9 mouse cellular contexts compared by ENCODE assay signal in the genomic region with DNA sequence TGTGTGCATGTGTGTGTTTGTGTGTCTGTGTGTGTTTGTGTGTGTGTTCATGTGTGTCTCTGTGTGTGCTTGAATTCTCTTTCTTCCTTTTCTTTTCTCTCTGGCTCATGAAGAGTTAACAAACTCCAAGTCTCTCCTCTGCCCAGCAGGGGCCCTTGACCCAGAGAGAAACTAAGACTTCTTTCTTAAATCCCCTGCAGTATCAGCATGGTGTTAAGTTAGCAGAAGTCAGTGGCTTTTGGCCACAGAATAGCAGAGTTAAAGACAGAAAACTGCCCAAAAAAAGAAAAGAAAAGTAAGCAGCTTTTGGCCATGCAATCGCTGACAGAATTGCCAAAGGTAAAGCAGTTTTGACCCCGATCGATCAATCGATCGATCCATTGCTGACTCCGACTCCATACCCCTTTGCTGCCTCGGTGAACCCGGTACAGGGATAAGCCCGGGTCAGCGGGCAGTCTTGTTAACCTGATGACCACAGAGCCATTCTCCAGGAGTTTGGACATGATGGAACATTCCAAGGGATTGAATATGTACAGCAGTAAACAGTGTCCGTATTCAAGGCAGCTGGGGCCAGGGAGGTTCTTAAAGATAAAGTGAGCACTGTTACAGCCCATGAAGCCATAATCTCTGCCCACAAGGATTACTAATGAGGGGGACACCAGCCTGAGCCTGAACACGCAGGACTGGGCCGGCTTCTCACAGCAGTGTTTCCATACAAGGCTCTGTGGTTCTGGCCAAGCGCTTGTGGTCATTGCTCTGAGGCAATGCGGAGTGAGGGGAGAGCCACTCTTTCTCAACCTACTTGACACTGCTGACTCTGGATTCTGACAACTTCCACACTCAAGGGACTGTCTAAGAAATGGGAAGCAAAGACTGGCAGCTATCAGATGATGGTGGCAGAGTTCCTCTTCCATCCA. TPM values are rescaled to one million over a fixed set of nuclear protein-coding genes. Genes with fewer than 3 reads are reported as not detected.
DNase-seq lines count a peak whose midpoint lies in the region; ATAC-seq and TF ChIP-seq lines count a peak whose summit lies in the region.
"Had no signal": no experiment of that assay in that cellular context is flagged by ENCODE, and none has a peak within 500 bp of the region (broad histone marks: within the 10 kb centered on the region; RNA-seq: fewer than 3 reads in every experiment).

No protein-coding gene starts in this region.

- no peaks in the 10 kb centered on the region for H3K36me3 ChIP-seq in hindbrain, postnatal 0 days (ENCODE audit: insufficient read depth, low read length)
- H3K36me3 ChIP-seq in hindbrain, embryonic 11.5 days (ENCODE audit: control insufficient read depth, insufficient read depth, low read length): no peaks in the 10 kb centered on the region
- H3K36me3 ChIP-seq in lung, postnatal 0 days (ENCODE audit: insufficient read depth, low read length): no peaks in the 10 kb centered on the region
- H3K36me3 ChIP-seq: hindbrain, embryonic 15.5 days had no signal

- H3K4me3 ChIP-seq in hindbrain, postnatal 0 days (ENCODE audit: low read length): no peak overlapping the region
- no peak overlapping the region for H3K4me3 ChIP-seq in hindbrain, embryonic 11.5 days (ENCODE audit: low read depth, low read length)
- H3K4me3 ChIP-seq in lung, postnatal 0 days (ENCODE audit: low read depth, low read length): no peak overlapping the region
- H3K4me3 ChIP-seq: hindbrain, embryonic 15.5 days had no signal

- WGBS in hindbrain, postnatal 0 days: 18% methylated on average over 15 of the region's 15 CpGs
- 19% methylated on average over 15 of the region's 15 CpGs for WGBS in hindbrain, embryonic 11.5 days
- 25% methylated on average over 15 of the region's 15 CpGs for WGBS in lung, postnatal 0 days

- no peak for DNase-seq in hindbrain, postnatal 0 days (ENCODE audit: low spot score)
- DNase-seq in hindbrain, embryonic 11.5 days (ENCODE audit: low spot score): no peak
- DNase-seq in NIH3T3 (ENCODE audit: low read depth): peak; percentile 49
- peak; percentile 81 for DNase-seq in lung, postnatal 0 days (ENCODE audit: low spot score)
- no peak for DNase-seq in adrenal gland, postnatal 14 days
- no peak for DNase-seq in cerebellum, adult 8-10 months

- ATAC-seq in hindbrain, postnatal 0 days: peak; percentile 63; the same call in 1 of the 2 replicates
- no peak for ATAC-seq in hindbrain, embryonic 11.5 days (ENCODE audit: low FRiP score)
- ATAC-seq in granulocyte monocyte progenitor cell, adult 5-6 weeks (replicated peaks; ENCODE audit: poor library complexity, severe bottlenecking): peak; percentile 90
- peak; percentile 77 for ATAC-seq in lung, postnatal 0 days
- no peak for ATAC-seq in activated CD4-positive, CD25-positive, alpha-beta regulatory T cell, adult 4 months

- no peaks in the 10 kb centered on the region for H3K4me1 ChIP-seq in hindbrain, postnatal 0 days (ENCODE audit: insufficient read depth, low read length)
- no peaks in the 10 kb centered on the region for H3K4me1 ChIP-seq in hindbrain, embryonic 11.5 days (replicated peaks; ENCODE audit: control insufficient read depth, insufficient read depth, low read length)
- H3K4me1 ChIP-seq in lung, postnatal 0 days (ENCODE audit: insufficient read depth, low read depth, low read length): peaks cover 13% of the 10 kb centered on the region; the same call in 1 of the 2 replicates

- H3K9me3 ChIP-seq in hindbrain, postnatal 0 days (ENCODE audit: low read length): no peaks in the 10 kb centered on the region
- no peaks in the 10 kb centered on the region for H3K9me3 ChIP-seq in hindbrain, embryonic 11.5 days (ENCODE audit: control insufficient read depth, low read length)
- H3K9me3 ChIP-seq in lung, postnatal 0 days (ENCODE audit: low read length): no peaks in the 10 kb centered on the region
- H3K9me3 ChIP-seq: hindbrain, embryonic 15.5 days had no signal

- TF ChIP-seq CTCF in hindbrain, postnatal 0 days (IDR thresholded peaks at IDR 0.05; ENCODE audit: low read depth): no peak
- no peak for TF ChIP-seq CTCF in lung, postnatal 0 days (IDR thresholded peaks at IDR 0.05)

- H3K27ac ChIP-seq in hindbrain, postnatal 0 days: 0 out of 2 replicates have a peak overlapping the region, but pooled peaks have one; percentile 23
- H3K27ac ChIP-seq in hindbrain, embryonic 11.5 days (ENCODE audit: low read depth, low read length): no peak overlapping the region
- no peak overlapping the region for H3K27ac ChIP-seq in lung, postnatal 0 days (ENCODE audit: low read length)
- H3K27ac ChIP-seq: hindbrain, embryonic 15.5 days had no signal

- no peaks in the 10 kb centered on the region for H3K27me3 ChIP-seq in hindbrain, postnatal 0 days (ENCODE audit: insufficient read depth, low read length)
- H3K27me3 ChIP-seq in hindbrain, embryonic 11.5 days (ENCODE audit: control insufficient read depth, insufficient read depth, low read length): no peaks in the 10 kb centered on the region
- no peaks in the 10 kb centered on the region for H3K27me3 ChIP-seq in lung, postnatal 0 days (replicated peaks; ENCODE audit: insufficient read depth, low read length)
- H3K27me3 ChIP-seq: hindbrain, embryonic 15.5 days had no signal

- TF ChIP-seq EP300 in lung, postnatal 0 days (IDR thresholded peaks at IDR 0.05): no peak

- H3K4me2 ChIP-seq in hindbrain, postnatal 0 days (ENCODE audit: low read depth, low read length): no peak overlapping the region
- H3K4me2 ChIP-seq in hindbrain, embryonic 11.5 days (replicated peaks; ENCODE audit: low read depth, low read length): no peak overlapping the region
- H3K4me2 ChIP-seq in lung, postnatal 0 days (replicated peaks; ENCODE audit: low read depth, low read length): peak overlapping the region; percentile 22; the same call in 1 of the 2 replicates
- H3K4me2 ChIP-seq: hindbrain, embryonic 15.5 days had no signal

- no peak overlapping the region for H3K9ac ChIP-seq in hindbrain, postnatal 0 days (replicated peaks; ENCODE audit: low read length)
- no peak overlapping the region for H3K9ac ChIP-seq in hindbrain, embryonic 11.5 days (ENCODE audit: low read depth, low read length)
- H3K9ac ChIP-seq in lung, postnatal 0 days (replicated peaks; ENCODE audit: low read depth): no peak overlapping the region
- H3K9ac ChIP-seq: hindbrain, embryonic 15.5 days had no signal

RNA-seq across cellular contexts. Expression of gene Fam213b, which starts 11.9 kb away (rescaled TPM):
- 33.5 and 47.3 TPM in 2 replicates for total RNA-seq in hindbrain, postnatal 0 days (2014; rRNA removed)
- polyA plus RNA-seq in hindbrain, postnatal 0 days (2015; fragmentation: Nextera tagmentation; extraction: Ambion mirVana): 78.2 and 83.8 TPM in 2 replicates
- 39.8 and 41.4 TPM in 2 replicates for polyA plus RNA-seq in hindbrain, embryonic 11.5 days (2014; fragmentation: Nextera tagmentation; extraction: Ambion mirVana)
- 6.9 and 8.5 TPM in 2 replicates for total RNA-seq in granulocyte monocyte progenitor cell, adult 5-6 weeks (2014; fragmentation: Nextera tagmentation)
- 2.9 and 6.7 TPM in 2 replicates for total RNA-seq in granulocyte monocyte progenitor cell, adult 5-6 weeks (2017)
- polyA plus RNA-seq in lung, postnatal 0 days (2015; fragmentation: Nextera tagmentation; extraction: Ambion mirVana): 16.8 and 18.9 TPM in 2 replicates
- 51.9 and 52.6 TPM in 2 replicates for total RNA-seq in adrenal gland, postnatal 14 days (2021)
- 1 to 10 TPM; 6.5 to 7.6 TPM for polyA plus RNA-seq in activated CD4-positive, CD25-positive, alpha-beta regulatory T cell, adult 4 months (2017; shearing (Covaris generic))

RNA-seq across cellular contexts. Expression of gene Tnfrsf14, which starts 17.5 kb away (rescaled TPM):
- 0.52 TPM in 1 of 2 replicates, not detected in the other for total RNA-seq in hindbrain, postnatal 0 days (2014; rRNA removed)
- polyA plus RNA-seq in hindbrain, postnatal 0 days (2015; fragmentation: Nextera tagmentation; extraction: Ambion mirVana): 0.16 and 0.29 TPM in 2 replicates
- polyA plus RNA-seq in hindbrain, embryonic 11.5 days (2014; fragmentation: Nextera tagmentation; extraction: Ambion mirVana): 1.0 and 1.1 TPM in 2 replicates
- total RNA-seq in granulocyte monocyte progenitor cell, adult 5-6 weeks (2014; fragmentation: Nextera tagmentation): 85.4 and 110 TPM in 2 replicates
- 33.2 and 38.4 TPM in 2 replicates for total RNA-seq in granulocyte monocyte progenitor cell, adult 5-6 weeks (2017)
- polyA plus RNA-seq in lung, postnatal 0 days (2015; fragmentation: Nextera tagmentation; extraction: Ambion mirVana): 1.5 and 2.1 TPM in 2 replicates
- total RNA-seq in adrenal gland, postnatal 14 days (2021): 8.3 and 10.6 TPM in 2 replicates
- polyA plus RNA-seq in activated CD4-positive, CD25-positive, alpha-beta regulatory T cell, adult 4 months (2017; shearing (Covaris generic)): 100 to 1,000 TPM in 1 of 2 experiments, 10 to 100 TPM in 1; 57.3 to 109 TPM

RNA-seq across cellular contexts. Expression of gene Mmel1, which starts 41.5 kb away (rescaled TPM):
- total RNA-seq in hindbrain, postnatal 0 days (2014; rRNA removed): 1.0 and 1.6 TPM in 2 replicates
- polyA plus RNA-seq in hindbrain, postnatal 0 days (2015; fragmentation: Nextera tagmentation; extraction: Ambion mirVana): 0.93 TPM in 2 replicates
- polyA plus RNA-seq in hindbrain, embryonic 11.5 days (2014; fragmentation: Nextera tagmentation; extraction: Ambion mirVana): 0.48 and 0.56 TPM in 2 replicates
- not detected in 2 replicates for total RNA-seq in granulocyte monocyte progenitor cell, adult 5-6 weeks (2014; fragmentation: Nextera tagmentation)
- not detected in 2 replicates for total RNA-seq in granulocyte monocyte progenitor cell, adult 5-6 weeks (2017)
- 0.06 and 0.07 TPM in 2 replicates for polyA plus RNA-seq in lung, postnatal 0 days (2015; fragmentation: Nextera tagmentation; extraction: Ambion mirVana)
- 0.68 and 1.6 TPM in 2 replicates for total RNA-seq in adrenal gland, postnatal 14 days (2021)
- polyA plus RNA-seq in activated CD4-positive, CD25-positive, alpha-beta regulatory T cell, adult 4 months (2017; shearing (Covaris generic)): not detected

RNA-seq across cellular contexts. Expression of gene Hes5, which starts 49.9 kb away (rescaled TPM):
- 149 and 177 TPM in 2 replicates for total RNA-seq in hindbrain, postnatal 0 days (2014; rRNA removed)
- 106 and 122 TPM in 2 replicates for polyA plus RNA-seq in hindbrain, postnatal 0 days (2015; fragmentation: Nextera tagmentation; extraction: Ambion mirVana)
- polyA plus RNA-seq in hindbrain, embryonic 11.5 days (2014; fragmentation: Nextera tagmentation; extraction: Ambion mirVana): 159 and 269 TPM in 2 replicates
- 0.85 TPM in 1 of 2 replicates, not detected in the other for total RNA-seq in granulocyte monocyte progenitor cell, adult 5-6 weeks (2014; fragmentation: Nextera tagmentation)
- total RNA-seq in granulocyte monocyte progenitor cell, adult 5-6 weeks (2017): 0.52 TPM in 1 of 2 replicates, not detected in the other
- 0.10 TPM in 1 of 2 replicates, not detected in the other for polyA plus RNA-seq in lung, postnatal 0 days (2015; fragmentation: Nextera tagmentation; extraction: Ambion mirVana)
- total RNA-seq in adrenal gland, postnatal 14 days (2021): not detected in 2 replicates
- polyA plus RNA-seq in activated CD4-positive, CD25-positive, alpha-beta regulatory T cell, adult 4 months (2017; shearing (Covaris generic)): 1 to 10 TPM; 1.0 to 1.1 TPM

RNA-seq across cellular contexts. Expression of gene Pank4, which starts 53.1 kb away (rescaled TPM):
- 34.5 and 40.9 TPM in 2 replicates for total RNA-seq in hindbrain, postnatal 0 days (2014; rRNA removed)
- polyA plus RNA-seq in hindbrain, postnatal 0 days (2015; fragmentation: Nextera tagmentation; extraction: Ambion mirVana): 25.2 and 28.1 TPM in 2 replicates
- polyA plus RNA-seq in hindbrain, embryonic 11.5 days (2014; fragmentation: Nextera tagmentation; extraction: Ambion mirVana): 31.5 and 37.4 TPM in 2 replicates
- total RNA-seq in granulocyte monocyte progenitor cell, adult 5-6 weeks (2014; fragmentation: Nextera tagmentation): 36.3 and 45.1 TPM in 2 replicates
- 17.3 and 20.8 TPM in 2 replicates for total RNA-seq in granulocyte monocyte progenitor cell, adult 5-6 weeks (2017)
- 20.5 and 23.0 TPM in 2 replicates for polyA plus RNA-seq in lung, postnatal 0 days (2015; fragmentation: Nextera tagmentation; extraction: Ambion mirVana)
- 27.9 and 30.2 TPM in 2 replicates for total RNA-seq in adrenal gland, postnatal 14 days (2021)
- polyA plus RNA-seq in activated CD4-positive, CD25-positive, alpha-beta regulatory T cell, adult 4 months (2017; shearing (Covaris generic)): 10 to 100 TPM; 37.4 to 40.1 TPM

Comparison
In these comparisons a context has a peak if more than half of its experiments do, and no peak if none do; other contexts are left out.
1. ATAC-seq: peak in hindbrain, postnatal 0 days (single experiment), granulocyte monocyte progenitor cell, adult 5-6 weeks (single experiment) and lung, postnatal 0 days (single experiment); none in hindbrain, embryonic 11.5 days (single experiment) and activated CD4-positive, CD25-positive, alpha-beta regulatory T cell, adult 4 months (single experiment).
2. DNase-seq: peak in NIH3T3 (single experiment) and lung, postnatal 0 days (single experiment); none in hindbrain, postnatal 0 days (single experiment), hindbrain, embryonic 11.5 days (single experiment), adrenal gland, postnatal 14 days (single experiment) and cerebellum, adult 8-10 months (single experiment).
3. RNA of gene Tnfrsf14, which starts 17.5 kb away (polyA plus RNA-seq): 57.3 to 109 TPM in activated CD4-positive, CD25-positive, alpha-beta regulatory T cell, adult 4 months; 1.5 to 2.1 TPM in lung, postnatal 0 days, 1.0 to 1.1 TPM in hindbrain, embryonic 11.5 days and 0.16 to 0.29 TPM in hindbrain, postnatal 0 days; every median in the first group is over 10 times any median in the second.